Mouse (Mus musculus): Measurements from ENCODE around the gene Flot1. TPM values are rescaled to one million over a fixed set of nuclear protein-coding genes. Genes with fewer than 3 reads are reported as not detected.

The Flot1 gene
- total RNA-seq (2021): 100 to 1,000 TPM; 163 to 172 TPM
- long read RNA-seq, transcript Flot1-201 (13 exons, 1,825 nt): major isoform, 121 of 221 reads
- long read RNA-seq, partial matches to known transcripts: 83 of 221 reads
- long read RNA-seq, other reads (novel, unspliced or antisense): 17 of 221 reads

- peak; percentile 71 to 83 for DNase-seq (ENCODE audit: low spot score in 2 of 2)
Measured at GRCm38 (mm10) chr17:35822964-35823937, at the start of gene Flot1. Gene Flot1, plus strand, starts transcription at chr17:35823230.

- DNase-seq (ENCODE audit: low spot score in 2 of 2): peak; percentile 77 to 78
Measured at GRCm38 (mm10) chr17:35776811-35777609, 46.0 kb upstream of the Flot1 start.

GRCm38 (mm10) chr17:35778965-35779364 lies 44.1 kb upstream of the Flot1 start:
- DNase-seq (ENCODE audit: low spot score in 2 of 2): no peak

- DNase-seq (ENCODE audit: low spot score in 2 of 2): no peak
Measured at GRCm38 (mm10) chr17:35779466-35780205, 43.4 kb upstream of the Flot1 start.

- DNase-seq (ENCODE audit: low spot score in 2 of 2): no peak
Measured at GRCm38 (mm10) chr17:35780362-35780761, 42.7 kb upstream of the Flot1 start.

GRCm38 (mm10) chr17:35782398-35782797 lies 40.6 kb upstream of the Flot1 start:
- DNase-seq (ENCODE audit: low spot score in 2 of 2): no peak

GRCm38 (mm10) chr17:35782924-35783323 lies 40.1 kb upstream of the Flot1 start:
- DNase-seq (ENCODE audit: low spot score in 2 of 2): no peak

GRCm38 (mm10) chr17:35783944-35784343 lies 39.1 kb upstream of the Flot1 start:
- DNase-seq (ENCODE audit: low spot score in 2 of 2): peak; percentile 25 to 47

- DNase-seq (ENCODE audit: low spot score in 2 of 2): no peak
Measured at GRCm38 (mm10) chr17:35785140-35785539, 37.9 kb upstream of the Flot1 start.

GRCm38 (mm10) chr17:35787493-35787892 lies 35.5 kb upstream of the Flot1 start:
- DNase-seq (ENCODE audit: low spot score in 2 of 2): no peak

- no peak for DNase-seq (ENCODE audit: low spot score in 2 of 2)
Measured at GRCm38 (mm10) chr17:35788025-35788424, 35.0 kb upstream of the Flot1 start.

- DNase-seq (ENCODE audit: low spot score in 2 of 2): no peak
Measured at GRCm38 (mm10) chr17:35790933-35791332, 32.1 kb upstream of the Flot1 start.

GRCm38 (mm10) chr17:35792837-35793236 lies 30.2 kb upstream of the Flot1 start:
- DNase-seq (ENCODE audit: low spot score in 2 of 2): no peak

GRCm38 (mm10) chr17:35795099-35795498 lies 27.9 kb upstream of the Flot1 start:
- DNase-seq (ENCODE audit: low spot score in 2 of 2): no peak

GRCm38 (mm10) chr17:35795656-35796055 lies 27.4 kb upstream of the Flot1 start:
- no peak for DNase-seq (ENCODE audit: low spot score in 2 of 2)

- DNase-seq (ENCODE audit: low spot score in 2 of 2): no peak
Measured at GRCm38 (mm10) chr17:35796835-35797234, 26.2 kb upstream of the Flot1 start.

GRCm38 (mm10) chr17:35800905-35801304 lies 22.1 kb upstream of the Flot1 start:
- DNase-seq (ENCODE audit: low spot score in 2 of 2): no peak

GRCm38 (mm10) chr17:35803020-35803419 lies 20.0 kb upstream of the Flot1 start:
- DNase-seq (ENCODE audit: low spot score in 2 of 2): no peak

GRCm38 (mm10) chr17:35803858-35804399 lies 19.1 kb upstream of the Flot1 start:
- DNase-seq (ENCODE audit: low spot score in 2 of 2): no peak

GRCm38 (mm10) chr17:35808073-35808472 lies 15.0 kb upstream of the Flot1 start:
- no peak for DNase-seq (ENCODE audit: low spot score in 2 of 2)

- DNase-seq (ENCODE audit: low spot score in 2 of 2): no peak
Measured at GRCm38 (mm10) chr17:35809395-35809794, 13.6 kb upstream of the Flot1 start.

All from layer of hippocampus, postnatal 10 days (tissue).